Mouse (Mus musculus): ENCODE data around the gene Sf3b5.

- TF ChIP-seq CTCF (IDR thresholded peaks at IDR 0.05; ENCODE audit: control insufficient read depth, insufficient read depth, insufficient read length) (no peak), CEBPB (IDR thresholded peaks at IDR 0.05; ENCODE audit: low read depth) (no peak), MAX (IDR thresholded peaks at IDR 0.05) (no peak), USF1 (IDR thresholded peaks at IDR 0.05; ENCODE audit: low read depth) (no peak), MYOD1 (IDR thresholded peaks at IDR 0.05; ENCODE audit: control insufficient read depth, insufficient read length, low read depth) (no peak), MYOG (IDR thresholded peaks at IDR 0.05; ENCODE audit: control insufficient read depth, extremely low read depth, insufficient read length) (no peak)
Measured at GRCm38 (mm10) chr10:12981071-12981470, 24.1 kb upstream of the Sf3b5 start.
